In genomic region chr2:147503962-147504361, GRCm38 (mm10) we compare ENCODE assay signal across 24 mouse cellular contexts.
"Had no signal": no experiment of that assay in that cellular context is flagged by ENCODE, and none has a peak within 500 bp of the region (broad histone marks: within the 10 kb centered on the region; RNA-seq: fewer than 3 reads in every experiment).

No protein-coding gene starts in this region.

- H3K9me3 ChIP-seq: heart, embryonic 13.5 days; heart, embryonic 15.5 days; hindbrain, embryonic 13.5 days; hindbrain, embryonic 15.5 days; limb, embryonic 13.5 days; limb, embryonic 15.5 days; liver, embryonic 12.5 days had no signal

- H3K4me3 ChIP-seq: heart, adult 2 months; heart, embryonic 13.5 days; heart, embryonic 15.5 days; hindbrain, embryonic 13.5 days; hindbrain, embryonic 15.5 days; limb, embryonic 13.5 days; limb, embryonic 15.5 days; liver, embryonic 12.5 days had no signal

- H3K4me2 ChIP-seq: heart, embryonic 11.5 days; heart, embryonic 13.5 days; heart, embryonic 15.5 days; hindbrain, embryonic 13.5 days; hindbrain, embryonic 15.5 days; limb, embryonic 13.5 days; limb, embryonic 15.5 days; liver, embryonic 12.5 days had no signal

- H3K9ac ChIP-seq: forebrain, postnatal 0 days; heart, embryonic 13.5 days; heart, embryonic 15.5 days; hindbrain, embryonic 13.5 days; hindbrain, embryonic 15.5 days; limb, embryonic 13.5 days; limb, embryonic 15.5 days; liver, embryonic 12.5 days; liver, embryonic 14.5 days had no signal

- DNase-seq: forebrain, postnatal 0 days; gastrocnemius, postnatal 14 days; gastrocnemius, postnatal 36 days; heart, adult 11 months; heart, adult 2 months; heart, postnatal 14 days; heart, postnatal 36 days; kidney, adult 11 months; kidney, postnatal 36 days; layer of hippocampus, adult 9-11 months; layer of hippocampus, postnatal 36 days; left cerebral cortex, postnatal 4 days had no signal

- ATAC-seq: forebrain, postnatal 0 days; hindbrain, postnatal 0 days; intestine, embryonic 16.5 days; liver, embryonic 12.5 days had no signal

- H3K27ac ChIP-seq: heart, adult 2 months; heart, embryonic 13.5 days; heart, embryonic 15.5 days; hindbrain, embryonic 13.5 days; hindbrain, embryonic 15.5 days; hindbrain, postnatal 0 days; kidney, postnatal 0 days; limb, embryonic 13.5 days; limb, embryonic 15.5 days; liver, embryonic 12.5 days; liver, embryonic 14.5 days had no signal

- H3K27me3 ChIP-seq: heart, embryonic 13.5 days; heart, embryonic 15.5 days; hindbrain, embryonic 13.5 days; hindbrain, embryonic 15.5 days; liver, embryonic 12.5 days had no signal

- H3K4me1 ChIP-seq: heart, embryonic 13.5 days; heart, embryonic 15.5 days; hindbrain, embryonic 13.5 days; hindbrain, embryonic 15.5 days; limb, embryonic 13.5 days; limb, embryonic 15.5 days; liver, embryonic 12.5 days had no signal

- H3K36me3 ChIP-seq: heart, embryonic 13.5 days; heart, embryonic 15.5 days; hindbrain, embryonic 13.5 days; hindbrain, embryonic 15.5 days; limb, embryonic 13.5 days; limb, embryonic 15.5 days; liver, embryonic 12.5 days had no signal
